Mouse (Mus musculus) olfactory bulb, adult 2 months (tissue): ENCODE data around the gene Ppard.

Experiments used
- CTCF ChIP-seq: fragments of 200-500 bp; IDR thresholded peaks from 2 replicates; pipeline ENCODE4 v1.5.1; 2012; ENCODE audit warnings: low read depth, mild to moderate bottlenecking, low read length, moderate library complexity; ENCODE audit not compliant: insufficient read depth
- POLR2A ChIP-seq: fragments of 200-500 bp; IDR thresholded peaks from 2 replicates; pipeline ENCODE4 v1.6.1; 2012; ENCODE audit warnings: mild to moderate bottlenecking, low read depth, low read length, moderate library complexity; ENCODE audit not compliant: insufficient read depth

GRCm38 (mm10) chr17:28341091-28341490, 108.6 kb downstream of the Ppard start:
- TF ChIP-seq CTCF (no peak), POLR2A (no peak)
